Comparison of ENCODE assay signal across 12 mouse cellular contexts in genomic region chr2:128367266-128368150, GRCm38 (mm10).
DNase-seq lines count a peak whose midpoint lies in the region; ATAC-seq and TF ChIP-seq lines count a peak whose summit lies in the region.
"Had no signal": no experiment of that assay in that cellular context is flagged by ENCODE, and none has a peak within 500 bp of the region (broad histone marks: within the 10 kb centered on the region; RNA-seq: fewer than 3 reads in every experiment).

No protein-coding gene starts in this region.

- dilution Hi-C loops in CH12.LX (cut with MboI; ENCODE audit: extremely low pct_ligation_motif_present, extremely low pct_unique_long_range_greater_than_20kb, low sequenced_read_pairs), result no loop called here

- TF ChIP-seq CTCF in heart, adult 2 months (IDR thresholded peaks at IDR 0.05), result no peak
- no peak for TF ChIP-seq CTCF in CH12.LX (conservative IDR thresholded peaks at IDR 0.05 in 1 of 2, IDR thresholded peaks at IDR 0.05 in 1 of 2; ENCODE audit: low read depth in 2 of 2, low read length in 2 of 2)

- TF ChIP-seq EP300 in heart, adult 2 months (IDR thresholded peaks at IDR 0.05; ENCODE audit: insufficient read depth, low read depth, low read length), result no peak
- peak; percentile 99 for TF ChIP-seq EP300 in CH12.LX (IDR thresholded peaks at IDR 0.05; ENCODE audit: low read length)

- TF ChIP-seq POLR2A in heart, adult 2 months (IDR thresholded peaks at IDR 0.05; ENCODE audit: insufficient read depth, low read depth, low read length), result no peak
- TF ChIP-seq POLR2A in CH12.LX (IDR thresholded peaks at IDR 0.05; ENCODE audit: low read depth, low read length), result no peak

- TF ChIP-seq RAD21 in CH12.LX (IDR thresholded peaks at IDR 0.05; ENCODE audit: low read depth, low read length), result peak; percentile 10

- intact Hi-C loops in heart, adult 2 months (cut with DNase I), result no loop called here

- H3K4me2 ChIP-seq in CH12.LX (ENCODE audit: insufficient read depth, low read depth, poor library complexity, severe bottlenecking), result peak overlapping the region; percentile 85
- H3K4me2 ChIP-seq in neural tube, embryonic 15.5 days, result no peak overlapping the region

- ATAC-seq in neural tube, embryonic 15.5 days (ENCODE audit: low FRiP score), result no peak

- H3K27ac ChIP-seq in heart, adult 2 months, result no peak overlapping the region
- H3K27ac ChIP-seq in CH12.LX (ENCODE audit: insufficient read depth, low read depth), result peak overlapping the region; percentile 78
- no peak overlapping the region for H3K27ac ChIP-seq in neural tube, embryonic 15.5 days (replicated peaks)
- H3K27ac ChIP-seq: liver, embryonic 14.5 days had no signal

- DNase-seq in heart, adult 11 months, result peak; percentile 81
- DNase-seq in heart, adult 2 months, result no peak
- DNase-seq in A20 (ENCODE audit: low read depth, low spot score) (peak; percentile 60), CH12.LX (ENCODE audit: extremely low read depth) (peak; percentile 91)
- peak; percentile 72 to 91 for DNase-seq in cerebellum, postnatal 14 days
- DNase-seq in Muller cell, postnatal 12 days (ENCODE audit: inconsistent ontology term), result no peak
- DNase-seq: embryo, embryonic 11 days; heart, postnatal 4 days; kidney, adult 18-20 months; thymus, postnatal 4 days had no signal

- H3K9ac ChIP-seq in heart, adult 2 months (ENCODE audit: low read depth, low read length), result no peak overlapping the region
- no peak overlapping the region for H3K9ac ChIP-seq in CH12.LX (ENCODE audit: insufficient read depth, low read depth)
- H3K9ac ChIP-seq in neural tube, embryonic 15.5 days (replicated peaks), result no peak overlapping the region
- H3K9ac ChIP-seq: liver, embryonic 14.5 days had no signal

- H3K36me3 ChIP-seq in heart, adult 2 months (ENCODE audit: control insufficient read depth, insufficient read depth, low read length), result no peaks in the 10 kb centered on the region
- H3K36me3 ChIP-seq in CH12.LX (replicated peaks in 1 of 2; ENCODE audit: control insufficient read depth in 1 of 2, insufficient read depth in 1 of 2, low read length in 1 of 2), result peaks cover 0 to 21% of the 10 kb centered on the region in 2 experiments
- no peaks in the 10 kb centered on the region for H3K36me3 ChIP-seq in neural tube, embryonic 15.5 days

- no peaks in the 10 kb centered on the region for H3K27me3 ChIP-seq in heart, adult 2 months (ENCODE audit: control insufficient read depth, insufficient read depth, low read length)
- H3K27me3 ChIP-seq in CH12.LX (replicated peaks), result no peaks in the 10 kb centered on the region
- no peaks in the 10 kb centered on the region for H3K27me3 ChIP-seq in neural tube, embryonic 15.5 days (replicated peaks)

- H3K4me1 ChIP-seq in heart, adult 2 months (ENCODE audit: control insufficient read depth, insufficient read depth, low read length), result peaks cover 4% of the 10 kb centered on the region
- H3K4me1 ChIP-seq in CH12.LX (ENCODE audit: control insufficient read depth in 1 of 2, insufficient read depth in 2 of 2), result peaks cover 20 to 51% of the 10 kb centered on the region in 2 experiments
- H3K4me1 ChIP-seq in neural tube, embryonic 15.5 days, result no peaks in the 10 kb centered on the region

- peaks cover 24% of the 10 kb centered on the region for H3K9me3 ChIP-seq in CH12.LX (replicated peaks; ENCODE audit: low read length)
- H3K9me3 ChIP-seq in neural tube, embryonic 15.5 days (replicated peaks), result no peaks in the 10 kb centered on the region

- in situ Hi-C loops in CH12.LX (cut with MboI; ENCODE audit: low pct_ligation_motif_present, low pct_unique_long_range_greater_than_20kb, low sequenced_read_pairs), result loop anchor here (5.0 kb wide), 1 partner anchor 35 kb away; no protein-coding TSS in a partner anchor

- H3K79me2 ChIP-seq in heart, adult 2 months (replicated peaks; ENCODE audit: control insufficient read depth, insufficient read depth, low read length), result no peaks in the 10 kb centered on the region
- H3K79me2 ChIP-seq in CH12.LX (replicated peaks; ENCODE audit: control insufficient read depth, extremely low read depth, insufficient read depth, poor library complexity, severe bottlenecking), result no peaks in the 10 kb centered on the region

- no peak overlapping the region for H3K4me3 ChIP-seq in heart, adult 2 months
- H3K4me3 ChIP-seq in CH12.LX (replicated peaks in 1 of 3; ENCODE audit: low read depth in 2 of 3, low read length in 2 of 3, poor library complexity in 1 of 3), result no peak overlapping the region
- no peak overlapping the region for H3K4me3 ChIP-seq in neural tube, embryonic 15.5 days (replicated peaks)

- WGBS in heart, adult 2 months, result 78% methylated on average over 14 of the region's 14 CpGs
- 82% methylated on average over 14 of the region's 14 CpGs for WGBS in neural tube, embryonic 15.5 days

TF ChIP-seq in CH12.LX, 34 proteins besides CTCF, POLR2A, EP300 and RAD21:
- TF ChIP-seq USF2 (conservative IDR thresholded peaks at IDR 0.05; ENCODE audit: low read depth, low read length) (no peak), ZKSCAN1 (IDR thresholded peaks at IDR 0.05; ENCODE audit: borderline replicate concordance, low read depth, low read length) (no peak), CHD1 (IDR thresholded peaks at IDR 0.05; ENCODE audit: low read depth, low read length) (peak; percentile 60; the same call in 1 of the 2 replicates), TCF12 (IDR thresholded peaks at IDR 0.05; ENCODE audit: low read depth, low read length) (peak; percentile 97), PAX5 (IDR thresholded peaks at IDR 0.05; ENCODE audit: low read length) (no peak), MYC (IDR thresholded peaks at IDR 0.05; ENCODE audit: low read depth, low read length) (peak; percentile 88), MAX (IDR thresholded peaks at IDR 0.05; ENCODE audit: low read length) (peak; percentile 87), NRF1 (IDR thresholded peaks at IDR 0.05; ENCODE audit: low read depth, low read length) (no peak), MAFK (IDR thresholded peaks at IDR 0.05; ENCODE audit: insufficient replicate concordance, low read length) (peak; percentile 88), TBP (conservative IDR thresholded peaks at IDR 0.05; ENCODE audit: low read depth, low read length) (no peak), UBTF (IDR thresholded peaks at IDR 0.05; ENCODE audit: low read depth, low read length) (no peak), JUND (conservative IDR thresholded peaks at IDR 0.05; ENCODE audit: low read depth, low read length) (peak; percentile 93), RCOR1 (conservative IDR thresholded peaks at IDR 0.05; ENCODE audit: low read depth, low read length) (peak; percentile 96), POLR2AphosphoS2 (IDR thresholded peaks at IDR 0.05; ENCODE audit: low read depth, low read length) (no peak), CHD2 (IDR thresholded peaks at IDR 0.05; ENCODE audit: low read length) (peak; percentile 71; the same call in 1 of the 2 replicates), BHLHE40 (IDR thresholded peaks at IDR 0.05; ENCODE audit: low read depth, low read length) (peak; percentile 89), GABPA (IDR thresholded peaks at IDR 0.05; ENCODE audit: insufficient replicate concordance, low read depth, low read length) (no peak), E2F4 (IDR thresholded peaks at IDR 0.05; ENCODE audit: insufficient replicate concordance, low read depth, low read length) (no peak), ZC3H11A (IDR thresholded peaks at IDR 0.05; ENCODE audit: low read depth, low read length) (no peak), MXI1 (IDR thresholded peaks at IDR 0.05; ENCODE audit: low read depth, low read length) (peak; percentile 68; the same call in 1 of the 2 replicates), ETS1 (conservative IDR thresholded peaks at IDR 0.05; ENCODE audit: low read depth, low read length) (peak; percentile 93), MEF2A (IDR thresholded peaks at IDR 0.05; ENCODE audit: borderline replicate concordance, low read depth, low read length) (peak; percentile 86), SMC3 (IDR thresholded peaks at IDR 0.05; ENCODE audit: low read depth, low read length) (peak; percentile 30; the same call in 1 of the 2 replicates), KAT2A (IDR thresholded peaks at IDR 0.05; ENCODE audit: insufficient replicate concordance, low read length) (0 out of 2 replicates have a peak, but pooled peaks have one; percentile 18), USF1 (IDR thresholded peaks at IDR 0.05; ENCODE audit: low read depth, low read length) (no peak), ELF1 (IDR thresholded peaks at IDR 0.05; ENCODE audit: low read depth, low read length) (0 out of 2 replicates have a peak, but pooled peaks have one; percentile 38), ZMIZ1 (IDR thresholded peaks at IDR 0.05; ENCODE audit: low read depth, low read length) (peak; percentile 42; the same call in 1 of the 2 replicates), NELFE (IDR thresholded peaks at IDR 0.05; ENCODE audit: low read depth, low read length) (peak; percentile 19; the same call in 1 of the 2 replicates), ZNF384 (IDR thresholded peaks at IDR 0.05; ENCODE audit: low read depth, low read length) (peak; percentile 62), MAZ (IDR thresholded peaks at IDR 0.05; ENCODE audit: low read depth, low read length) (peak; percentile 85; the same call in 1 of the 2 replicates), HCFC1 (IDR thresholded peaks at IDR 0.05; ENCODE audit: low read depth, low read length) (peak; percentile 32), SIN3A (IDR thresholded peaks at IDR 0.05; ENCODE audit: low read length) (peak; percentile 81), JUN (IDR thresholded peaks at IDR 0.05; ENCODE audit: insufficient read depth, low read depth, low read length) (peak; percentile 92), IRF4 (IDR thresholded peaks at IDR 0.05; ENCODE audit: low read depth, low read length) (peak; percentile 96)
TF ChIP-seq in CH12.LX: peak in this region for 23.

Comparison
In these comparisons a context has a peak if more than half of its experiments do, and no peak if none do; other contexts are left out.
1. DNase-seq: peak in heart, adult 11 months (single experiment), A20 (single experiment), CH12.LX (single experiment) and cerebellum, postnatal 14 days (2 of 2); none in heart, adult 2 months (0 of 2) and Muller cell, postnatal 12 days (single experiment).